Mouse (Mus musculus) CH12.LX (cell line): ENCODE measurements around the gene Arrdc2. TPM values are rescaled to one million over a fixed set of nuclear protein-coding genes. Genes with fewer than 3 reads are reported as not detected.

ENCODE experiments used
- DNase-seq: peaks from one replicate; pipeline ENCODE4 v3.0.0-alpha.2; 2013; ENCODE audit errors: extremely low read depth
- H3K27ac ChIP-seq: 2 replicates; pipeline ENCODE4 v1.5.1; 2012; ENCODE audit warnings: low read depth, mild to moderate bottlenecking, control low read depth, moderate library complexity; ENCODE audit not compliant: insufficient read depth
- H3K27me3 ChIP-seq: replicated peaks from 2 replicates; pipeline ENCODE3; 2012; ENCODE audit warnings: inconsistent platforms
- H3K36me3 ChIP-seq, 2 experiments: replicated peaks in 1 of 2; 2 replicates each; pipeline versions ENCODE3 to v1.6.1; 2012; ENCODE audit warnings: inconsistent platforms in 1 of 2, low read length in 1 of 2, mild to moderate bottlenecking in 1 of 2, mixed read lengths in 1 of 2, moderate library complexity in 1 of 2; ENCODE audit not compliant: control insufficient read depth in 1 of 2, insufficient read depth in 1 of 2
- H3K4me1 ChIP-seq, 2 experiments: 2 replicates each; pipeline ENCODE4 v1.6.1; 2012; ENCODE audit warnings: inconsistent platforms in 1 of 2, moderate library complexity in 1 of 2; ENCODE audit not compliant: insufficient read depth in 2 of 2, control insufficient read depth in 1 of 2
- H3K4me2 ChIP-seq: 2 replicates; pipeline ENCODE4 v1.6.1; 2012; ENCODE audit warnings: low read depth, mild to moderate bottlenecking, control low read depth; ENCODE audit not compliant: poor library complexity, insufficient read depth, severe bottlenecking
- H3K4me3 ChIP-seq, 3 experiments: fragments of 150-350 bp in 1 of 3; sonication (generic) in 1 of 3; replicated peaks in 1 of 3; 2 replicates each; pipeline versions ENCODE3 to v1.5.1; 2011 to 2012; ENCODE audit warnings: low read depth in 2 of 3, low read length in 2 of 3, mild to moderate bottlenecking in 2 of 3, moderate library complexity in 2 of 3, control low read depth in 1 of 3, improper control_type of control experiment in 1 of 3, inconsistent platforms in 1 of 3, mixed read lengths in 1 of 3; ENCODE audit not compliant: poor library complexity in 1 of 3
- H3K79me2 ChIP-seq: replicated peaks from 2 replicates; pipeline ENCODE4 v1.6.1; 2012; ENCODE audit warnings: mild to moderate bottlenecking, moderate library complexity; ENCODE audit not compliant: control insufficient read depth, poor library complexity, insufficient read depth, severe bottlenecking; ENCODE audit errors: extremely low read depth
- H3K9ac ChIP-seq: 2 replicates; pipeline ENCODE4 v1.6.1; 2012; ENCODE audit warnings: low read depth, mild to moderate bottlenecking, control low read depth, moderate library complexity; ENCODE audit not compliant: insufficient read depth
- H3K9me3 ChIP-seq: replicated peaks from 2 replicates; pipeline ENCODE3; 2012; ENCODE audit warnings: low read length, inconsistent platforms, mixed read lengths
- E2F4 ChIP-seq: IDR thresholded peaks from 2 replicates; pipeline ENCODE4 v1.6.1; 2011; ENCODE audit warnings: low read depth, low read length, improper control_type of control experiment; ENCODE audit not compliant: insufficient replicate concordance
- ELF1 ChIP-seq: IDR thresholded peaks from 2 replicates; pipeline ENCODE4 v1.6.1; 2014; ENCODE audit warnings: low read depth, mild to moderate bottlenecking, inconsistent platforms, low read length, improper control_type of control experiment
- HCFC1 ChIP-seq: IDR thresholded peaks from 2 replicates; pipeline ENCODE4 v1.6.1; 2012; ENCODE audit warnings: low read depth, mild to moderate bottlenecking, inconsistent platforms, low read length, improper control_type of control experiment
- JUN ChIP-seq: IDR thresholded peaks from 2 replicates; pipeline ENCODE4 v1.6.1; 2011; ENCODE audit warnings: low read depth, mild to moderate bottlenecking, low read length, improper control_type of control experiment, moderate library complexity; ENCODE audit not compliant: insufficient read depth
- KAT2A ChIP-seq: IDR thresholded peaks from 2 replicates; pipeline ENCODE4 v1.6.1; 2012; ENCODE audit warnings: low read length, improper control_type of control experiment, inconsistent platforms; ENCODE audit not compliant: insufficient replicate concordance
- MYC ChIP-seq: IDR thresholded peaks from 2 replicates; pipeline ENCODE4 v1.6.1; 2011; ENCODE audit warnings: low read depth, mild to moderate bottlenecking, improper control_type of control experiment, low read length
- NRF1 ChIP-seq: IDR thresholded peaks from 2 replicates; pipeline ENCODE4 v1.6.1; 2014; ENCODE audit warnings: low read depth, mild to moderate bottlenecking, inconsistent platforms, low read length, improper control_type of control experiment, moderate library complexity
- PAX5 ChIP-seq: IDR thresholded peaks from 2 replicates; pipeline ENCODE4 v1.6.1; 2012; ENCODE audit warnings: low read length, inconsistent platforms, mixed read lengths
- TBP ChIP-seq: conservative IDR thresholded peaks from 2 replicates; pipeline ENCODE4 v1.6.1; 2011; ENCODE audit warnings: low read depth, low read length, improper control_type of control experiment
- ZC3H11A ChIP-seq: IDR thresholded peaks from 2 replicates; pipeline ENCODE4 v1.6.1; 2012; ENCODE audit warnings: low read depth, mild to moderate bottlenecking, inconsistent platforms, low read length, improper control_type of control experiment
- dilution Hi-C: fragments of 300-500 bp; cut with MboI; formaldehyde crosslinking; loops from 2 replicates; pipeline ENCODE4 v1.14.3; 2020; ENCODE audit warnings: low sequenced_read_pairs; ENCODE audit not compliant: extremely low pct_unique_long_range_greater_than_20kb, extremely low pct_ligation_motif_present
- in situ Hi-C: fragments of 300-500 bp; cut with MboI; formaldehyde crosslinking; loops from 3 replicates; pipeline ENCODE4 v1.14.3; 2019; ENCODE audit warnings: low sequenced_read_pairs, low pct_ligation_motif_present, low pct_unique_long_range_greater_than_20kb, mixed read lengths
- polyA plus RNA-seq: library from polyadenylated mRNA; unstranded; fragments of >175 nt; gene quantifications from 2 replicates; pipeline ENCODE4 v1.2.1, GENCODE M21; 2012; ENCODE audit warnings: low read depth; ENCODE audit not compliant: insufficient read length
- total RNA-seq, 2 experiments: library from RNA; depleted of rRNA; stranded (reverse); fragments of 300-350 nt in 1 of 2; fragments of >200 nt in 1 of 2; gene quantifications; 2 replicates each; pipeline ENCODE4 v1.2.3; 2012 to 2014

Arrdc2 gene
- total and polyA plus RNA-seq, 3 experiments: 5.6 to 8.0 (median 6.1) TPM

DNA sequence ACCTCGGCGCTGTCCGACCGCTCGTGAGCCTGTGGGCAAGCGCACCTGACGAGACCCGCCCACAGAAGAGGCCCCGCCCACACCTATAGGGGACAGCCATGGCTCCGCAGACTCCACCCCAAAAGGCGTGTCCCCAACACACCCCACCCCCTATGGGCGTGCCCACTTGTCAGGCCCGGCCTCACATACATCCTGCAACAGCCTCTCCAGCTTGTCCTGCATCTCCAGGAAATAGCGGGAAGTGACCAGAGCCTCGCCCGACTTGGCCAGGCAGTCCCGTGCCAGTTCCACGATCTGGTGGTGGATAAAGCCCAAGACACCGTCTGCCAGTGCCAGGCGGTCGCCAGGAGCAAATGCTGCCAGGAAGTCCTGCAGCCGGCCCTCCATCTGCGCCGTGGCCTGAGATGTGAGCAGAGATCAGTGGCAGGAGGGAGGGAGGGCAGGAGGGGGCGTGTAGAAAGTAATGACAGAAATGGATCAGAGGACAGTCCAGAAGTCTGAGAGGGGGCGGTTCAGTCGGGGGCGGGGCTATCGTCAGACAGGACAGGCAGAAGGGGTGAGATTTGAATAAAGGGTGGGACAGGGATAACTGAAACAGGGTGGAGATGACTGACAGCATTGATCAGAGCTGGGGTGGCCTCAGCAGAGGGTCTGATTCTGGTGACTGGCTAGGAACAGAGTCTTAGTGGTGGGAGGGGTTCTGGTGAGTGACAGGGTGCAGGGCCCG, 51.4 kb downstream of the Arrdc2 start:
- Histone ChIP-seq H3K36me3 (peaks cover 68 to 77% of the 10 kb centered on the region in 2 experiments), H3K9ac (no peak overlapping the region), H3K27ac (no peak overlapping the region), H3K27me3 (peaks cover 2% of the 10 kb centered on the region), H3K4me2 (no peak overlapping the region), H3K9me3 (no peaks in the 10 kb centered on the region), H3K4me3 (no peak overlapping the region), H3K79me2 (peaks cover 4% of the 10 kb centered on the region; the same call in 1 of the 2 replicates), H3K4me1 (peaks cover 15 to 19% of the 10 kb centered on the region in 2 experiments)
- TF ChIP-seq ELF1: no peak
- TF ChIP-seq NRF1: no peak
- no peak for TF ChIP-seq HCFC1
- no peak for TF ChIP-seq ZC3H11A
- no peak for TF ChIP-seq KAT2A
- no peak for TF ChIP-seq MYC
- no peak for TF ChIP-seq TBP
- in situ Hi-C loops (no loop called here), dilution Hi-C loops (no loop called here)
- no peak for DNase-seq

DNA sequence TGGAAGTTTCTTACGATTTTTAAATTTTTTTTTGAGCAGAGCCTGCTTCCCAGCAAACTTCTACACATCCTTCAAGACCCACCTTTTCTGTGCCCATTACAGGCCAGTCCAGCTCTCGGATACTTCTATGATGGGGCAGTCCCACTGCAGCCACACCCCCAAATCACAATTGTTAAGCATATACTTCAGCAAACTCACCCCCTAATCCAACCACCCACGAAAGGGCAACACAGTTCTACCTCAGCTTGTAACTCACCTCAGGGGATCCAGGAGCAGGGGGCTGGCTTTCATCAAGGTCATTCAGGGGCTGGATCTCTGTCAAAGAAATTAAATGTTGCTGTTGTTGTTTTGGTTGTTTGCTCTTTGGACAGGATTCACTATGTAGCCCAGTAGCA, 52.5 kb downstream of the Arrdc2 start:
- H3K9me3 ChIP-seq: no peaks in the 10 kb centered on the region
- dilution Hi-C loops (no loop called here), in situ Hi-C loops (no loop called here)
- H3K4me1 ChIP-seq: peaks cover 9 to 12% of the 10 kb centered on the region in 2 experiments
- no peak overlapping the region for H3K27ac ChIP-seq
- TF ChIP-seq PAX5: no peak
- no peak for TF ChIP-seq NRF1
- no peak for TF ChIP-seq JUN
- TF ChIP-seq E2F4: no peak
- no peaks in the 10 kb centered on the region for H3K27me3 ChIP-seq
- H3K9ac ChIP-seq: no peak overlapping the region
- no peak overlapping the region for H3K4me3 ChIP-seq
- peaks cover 74 to 82% of the 10 kb centered on the region in 2 experiments for H3K36me3 ChIP-seq
- DNase-seq: no peak
- peaks cover 4% of the 10 kb centered on the region; the same call in 1 of the 2 replicates for H3K79me2 ChIP-seq
- H3K4me2 ChIP-seq: no peak overlapping the region
